Mouse (Mus musculus) 3134 (cell line): ENCODE measurements at regions not wholly inside any gene's neighbourhood (a gene's known extent, or its start where the extent isn't known, plus 50 kb on each side); places are given as distances from the start of the nearest gene placed in this dataset.

Source experiments
- DNase-seq: peaks from one replicate; pipeline ENCODE4 v3.0.0-alpha.2; 2011; ENCODE audit warnings: low spot score; ENCODE audit not compliant: insufficient read length; ENCODE audit errors: extremely low read depth

- DNase-seq = no peak
These were observed 457.4 kb upstream of the Mpdz start for GRCm38 (mm10) chr4:81899961-81900540.

- DNase-seq = peak; percentile 34
These were observed 456.0 kb upstream of the Mpdz start for GRCm38 (mm10) chr4:81898661-81899060.

- peak; percentile 28 for DNase-seq
These were observed 454.8 kb upstream of the Mpdz start for GRCm38 (mm10) chr4:81897451-81897850.

- DNase-seq = no peak
These were observed 426.3 kb upstream of the Mpdz start for GRCm38 (mm10) chr4:81868941-81869340.

- no peak for DNase-seq
These were observed 399.3 kb upstream of the Mpdz start for GRCm38 (mm10) chr4:81841642-81842494.

- no peak for DNase-seq
These were observed 387.4 kb upstream of the Mpdz start for GRCm38 (mm10) chr4:81829972-81830371.

GRCm38 (mm10) chr4:81827453-81827852, 384.8 kb upstream of the Mpdz start:
- DNase-seq = no peak

GRCm38 (mm10) chr4:81825966-81826365, 383.4 kb upstream of the Mpdz start:
- no peak for DNase-seq

GRCm38 (mm10) chr4:81823566-81823965, 381.0 kb upstream of the Mpdz start:
- no peak for DNase-seq

GRCm38 (mm10) chr4:81789274-81789673, 346.7 kb upstream of the Mpdz start:
- no peak for DNase-seq

- no peak for DNase-seq
These were observed 346.0 kb upstream of the Mpdz start for GRCm38 (mm10) chr4:81788636-81789035.

- DNase-seq = no peak
These were observed 339.4 kb upstream of the Mpdz start for GRCm38 (mm10) chr4:81781971-81782370.

GRCm38 (mm10) chr4:81766705-81767104, 324.1 kb upstream of the Mpdz start:
- DNase-seq = no peak

GRCm38 (mm10) chr4:81764026-81764867, 321.6 kb upstream of the Mpdz start:
- no peak for DNase-seq

GRCm38 (mm10) chr4:81763311-81764025, 320.9 kb upstream of the Mpdz start:
- DNase-seq = no peak

GRCm38 (mm10) chr4:81762592-81763229, 320.1 kb upstream of the Mpdz start:
- DNase-seq = no peak

- no peak for DNase-seq
These were observed 315.3 kb upstream of the Mpdz start for GRCm38 (mm10) chr4:81757905-81758304.

- DNase-seq = no peak
These were observed 302.3 kb upstream of the Mpdz start for GRCm38 (mm10) chr4:81744629-81745509.

GRCm38 (mm10) chr4:81743978-81744628, 301.5 kb upstream of the Mpdz start:
- DNase-seq = no peak
